Mouse (Mus musculus) heart, postnatal 14 days (tissue): ENCODE data around the gene Xbp1. TPM values are rescaled to one million over a fixed set of nuclear protein-coding genes. Genes with fewer than 3 reads are reported as not detected.
"Not testable (repeated sequence)": the region's sequence is repeated elsewhere in the genome, so short reads cannot be mapped to it uniquely, and the experiment has no call there.

ENCODE experiments used
- DNase-seq, 2 experiments: peaks; one replicate each; pipeline ENCODE4 v3.0.0; 2021 to 2022
- intact Hi-C: fragments of 180-260 bp; cut with DNase I; formaldehyde crosslinking; loops from one replicate; pipeline ENCODE4 v1.15.1; 2025
- long read RNA-seq, 2 experiments: library from polyadenylated mRNA; stranded (forward); transcript quantifications; one replicate each; pipeline ENCODE4 v2.0.0; 2021
- total RNA-seq, 2 experiments: library from RNA; stranded (reverse); gene quantifications; 2 replicates each; pipeline ENCODE4 v1.2.3; 2021

Gene Xbp1
- 10 to 100 TPM; 50.8 to 65.3 TPM for total RNA-seq
- long read RNA-seq, experiment 1, transcript Xbp1-201 (5 exons, 2,129 nt), result major isoform, 181 of 195 reads
- long read RNA-seq, experiment 1, partial matches to known transcripts, result 3 of 195 reads
- long read RNA-seq, experiment 1, other reads (novel, unspliced or antisense), result 6 of 195 reads
- long read RNA-seq, experiment 2, transcript Xbp1-201 (5 exons, 2,129 nt), result major isoform, 131 of 140 reads
- long read RNA-seq, experiment 2, partial matches to known transcripts, result 4 of 140 reads
- long read RNA-seq, experiment 2, other reads (novel, unspliced or antisense), result 3 of 140 reads

GRCm38 (mm10) chr11:5520412-5521265 lies at the start of gene Xbp1:
Gene Xbp1 (plus strand): TSS chr11:5520659.
- intact Hi-C loops, result loop anchor here (10.0 kb wide), 1 partner anchor 364 kb away; no protein-coding TSS in a partner anchor
- DNase-seq, result peak; percentile 98

GRCm38 (mm10) chr11:5474130-5474529 lies 46.3 kb upstream of the Xbp1 start:
- intact Hi-C loops, result loop anchor here (1.0 to 2.0 kb wide), 2 partner anchors 184 to 359 kb away; no protein-coding TSS in a partner anchor
- peak; percentile 62 to 76 for DNase-seq

GRCm38 (mm10) chr11:5475556-5476118 lies 44.8 kb upstream of the Xbp1 start:
- DNase-seq, result not testable (repeated sequence)
- intact Hi-C loops, result loop anchor here (2.0 to 5.0 kb wide), 2 partner anchors 293 to 361 kb away; no protein-coding TSS in a partner anchor

GRCm38 (mm10) chr11:5476806-5477205 lies 43.7 kb upstream of the Xbp1 start:
- intact Hi-C loops, result loop anchor here (5.0 kb wide), 1 partner anchor 295 kb away; no protein-coding TSS in a partner anchor
- DNase-seq, result no peak

GRCm38 (mm10) chr11:5478193-5478592 lies 42.3 kb upstream of the Xbp1 start:
- intact Hi-C loops, result loop anchor here (5.0 kb wide), 1 partner anchor 296 kb away; no protein-coding TSS in a partner anchor
- DNase-seq, result peak in 1 of 2 experiments; percentile 7

- intact Hi-C loops, result loop anchor here (5.0 kb wide), 1 partner anchor 297 kb away; no protein-coding TSS in a partner anchor
- DNase-seq, result no peak
Measured at GRCm38 (mm10) chr11:5478831-5479230, 41.6 kb upstream of the Xbp1 start.

- no peak for DNase-seq
- intact Hi-C loops, result loop anchor here (10.0 kb wide), 1 partner anchor 402 kb away; no protein-coding TSS in a partner anchor
Measured at GRCm38 (mm10) chr11:5482581-5482980, 37.9 kb upstream of the Xbp1 start.

GRCm38 (mm10) chr11:5485193-5486011 lies 35.1 kb upstream of the Xbp1 start:
- intact Hi-C loops, result loop anchor here (1.0 to 10.0 kb wide), 4 partner anchors 37 to 399 kb away; no protein-coding TSS in a partner anchor
- peak; percentile 81 to 90 for DNase-seq

- intact Hi-C loops, result loop anchor here (10.0 kb wide), 1 partner anchor 395 kb away; no protein-coding TSS in a partner anchor
- not testable (repeated sequence) for DNase-seq
Measured at GRCm38 (mm10) chr11:5489433-5489832, 31.0 kb upstream of the Xbp1 start.

- DNase-seq, result no peak
- intact Hi-C loops, result no loop called here
Measured at GRCm38 (mm10) chr11:5490989-5491656, 29.3 kb upstream of the Xbp1 start.

GRCm38 (mm10) chr11:5491912-5492311 lies 28.5 kb upstream of the Xbp1 start:
- DNase-seq, result no peak
- intact Hi-C loops, result no loop called here

- no peak for DNase-seq
- intact Hi-C loops, result no loop called here
Measured at GRCm38 (mm10) chr11:5493869-5494268, 26.6 kb upstream of the Xbp1 start.

GRCm38 (mm10) chr11:5495286-5495832 lies 25.1 kb upstream of the Xbp1 start:
- no peak for DNase-seq
- intact Hi-C loops, result no loop called here

- DNase-seq, result no peak
- intact Hi-C loops, result no loop called here
Measured at GRCm38 (mm10) chr11:5495906-5496305, 24.6 kb upstream of the Xbp1 start.

GRCm38 (mm10) chr11:5496559-5497248 lies 23.8 kb upstream of the Xbp1 start:
- no peak for DNase-seq

GRCm38 (mm10) chr11:5498422-5498821 lies 22.0 kb upstream of the Xbp1 start:
- DNase-seq, result no peak
- intact Hi-C loops, result no loop called here

More at GRCm38 (mm10) chr11:5496559-5497248, 23.8 kb upstream of the Xbp1 start:
- intact Hi-C loops, result no loop called here

- DNase-seq, result no peak
- intact Hi-C loops, result no loop called here
Measured at GRCm38 (mm10) chr11:5498931-5499661, 21.4 kb upstream of the Xbp1 start.
